Mouse (Mus musculus): ENCODE data around the gene Cyb5d2.
"Not testable (repeated sequence)": the region's sequence is repeated elsewhere in the genome, so short reads cannot be mapped to it uniquely, and the experiment has no call there.

Gene Cyb5d2

DNA sequence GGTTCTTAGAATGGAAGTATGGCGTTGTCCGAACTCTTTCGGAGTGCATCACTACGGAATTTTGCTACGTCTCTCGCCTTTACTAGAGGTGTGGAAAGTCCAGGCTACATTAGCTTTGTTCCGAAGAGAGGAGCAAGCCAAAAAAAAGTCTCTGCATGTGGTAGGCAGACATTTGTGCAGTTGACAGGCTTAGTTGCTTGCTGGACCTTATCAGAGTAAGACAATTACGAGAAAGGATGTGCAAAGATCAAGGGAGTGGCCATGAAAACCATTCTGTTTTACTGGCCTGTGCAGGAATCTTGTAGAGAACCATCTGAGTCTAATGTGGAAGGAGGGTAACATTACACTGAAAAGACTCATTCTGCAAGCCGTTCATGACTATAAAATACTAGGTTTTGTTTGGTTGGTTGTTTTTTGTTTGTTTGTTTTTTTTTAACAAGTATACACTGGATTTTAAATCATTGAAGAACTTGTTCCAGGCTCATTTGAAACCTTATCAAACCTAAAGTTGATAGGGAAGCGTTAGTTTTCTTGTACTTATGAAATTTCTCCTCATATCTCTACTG lies 914 bp upstream of the Cyb5d2 start:
- TF ChIP-seq POU5F1 (IDR thresholded peaks at IDR 0.05; ENCODE audit: borderline replicate concordance, low read length) (no peak), CTCF (conservative IDR thresholded peaks at IDR 0.05; ENCODE audit: low read length) (no peak), NANOG (IDR thresholded peaks at IDR 0.05; ENCODE audit: borderline replicate concordance, low read length) (no peak)
- H3K27me3 ChIP-seq (ENCODE audit: insufficient read depth, low read length) = no peaks in the 10 kb centered on the region
- H3K9me3 ChIP-seq (ENCODE audit: low read length) = no peaks in the 10 kb centered on the region
- peaks cover 17% of the 10 kb centered on the region for H3K4me1 ChIP-seq (replicated peaks; ENCODE audit: low read depth, low read length)
- peak overlapping the region; percentile 100 for H3K4me3 ChIP-seq (replicated peaks; ENCODE audit: low read length)
- H3K36me3 ChIP-seq (ENCODE audit: insufficient read depth, low read length) = no peaks in the 10 kb centered on the region

DNA sequence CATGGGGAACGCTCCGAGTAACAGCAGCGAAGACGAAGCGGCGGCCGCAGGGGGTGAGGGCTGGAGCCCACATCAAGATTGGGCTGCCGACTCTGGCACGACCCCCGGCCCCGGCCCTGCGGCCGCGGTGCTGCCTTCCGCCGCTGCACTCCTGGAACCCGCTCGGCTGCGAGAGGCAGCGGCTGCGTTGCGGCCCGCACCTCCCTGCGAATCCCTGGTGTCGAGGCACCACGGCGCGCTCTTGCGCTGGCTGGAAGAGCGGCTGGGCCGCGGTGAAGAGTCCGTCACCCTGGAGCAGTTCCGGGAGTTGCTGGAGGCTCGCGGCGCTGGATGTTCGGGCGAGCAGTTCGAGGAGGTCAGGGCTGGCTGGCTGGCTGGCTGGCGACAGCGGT lies 350 bp upstream of the Cyb5d2 start:
- H3K27me3 ChIP-seq (ENCODE audit: insufficient read depth, low read length) = no peaks in the 10 kb centered on the region
- TF ChIP-seq NANOG (IDR thresholded peaks at IDR 0.05; ENCODE audit: borderline replicate concordance, low read length) (no peak), CTCF (conservative IDR thresholded peaks at IDR 0.05; ENCODE audit: low read length) (no peak), POU5F1 (IDR thresholded peaks at IDR 0.05; ENCODE audit: borderline replicate concordance, low read length) (no peak)
- H3K9me3 ChIP-seq (ENCODE audit: low read length) = no peaks in the 10 kb centered on the region
- H3K4me1 ChIP-seq (replicated peaks; ENCODE audit: low read depth, low read length) = peaks cover 17% of the 10 kb centered on the region
- H3K4me3 ChIP-seq (replicated peaks; ENCODE audit: low read length) = peak overlapping the region; percentile 100
- H3K36me3 ChIP-seq (ENCODE audit: insufficient read depth, low read length) = no peaks in the 10 kb centered on the region

DNA sequence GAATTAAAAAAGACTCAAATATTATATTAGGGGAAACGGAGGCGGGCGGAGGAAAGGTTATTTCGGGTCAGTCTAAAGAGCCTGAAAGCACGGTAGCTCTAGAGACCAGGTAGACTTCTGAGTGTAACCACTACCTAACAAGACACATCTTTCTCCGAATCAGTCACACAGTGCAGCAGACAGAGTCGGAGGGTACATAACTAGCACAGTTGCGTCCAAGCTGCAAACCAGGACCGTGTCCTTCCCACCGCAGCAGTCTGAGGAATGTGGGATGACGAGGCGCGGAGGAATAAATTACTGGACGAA lies 840 bp downstream of the Cyb5d2 start:
- Histone ChIP-seq H3K4me1 (replicated peaks; ENCODE audit: low read depth, low read length) (peaks cover 17% of the 10 kb centered on the region), H3K4me3 (replicated peaks; ENCODE audit: low read length) (peak overlapping the region; percentile 100), H3K36me3 (ENCODE audit: insufficient read depth, low read length) (no peaks in the 10 kb centered on the region), H3K9me3 (ENCODE audit: low read length) (no peaks in the 10 kb centered on the region), H3K27me3 (ENCODE audit: insufficient read depth, low read length) (no peaks in the 10 kb centered on the region)
- TF ChIP-seq CTCF (conservative IDR thresholded peaks at IDR 0.05; ENCODE audit: low read length) (no peak), POU5F1 (IDR thresholded peaks at IDR 0.05; ENCODE audit: borderline replicate concordance, low read length) (no peak), NANOG (IDR thresholded peaks at IDR 0.05; ENCODE audit: borderline replicate concordance, low read length) (no peak)

DNA sequence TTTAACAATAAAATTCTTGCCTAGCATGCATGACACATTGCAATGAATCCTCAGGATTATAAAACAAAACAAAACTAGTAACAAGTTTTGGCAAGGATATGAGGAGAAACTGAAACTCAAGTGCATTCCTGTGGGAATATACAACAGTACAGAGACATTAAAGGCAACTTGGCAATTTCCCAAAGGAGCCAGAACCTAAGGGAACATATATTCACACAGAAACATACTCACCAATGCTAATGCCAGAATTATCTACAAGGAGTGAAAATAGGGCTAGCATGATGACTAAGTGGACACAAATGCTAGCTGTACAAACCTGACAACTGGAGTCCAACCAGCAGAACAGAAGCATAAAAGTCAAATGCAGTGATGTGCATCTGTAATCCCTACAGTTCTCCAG lies 3.9 kb downstream of the Cyb5d2 start:
- TF ChIP-seq POU5F1 (IDR thresholded peaks at IDR 0.05; ENCODE audit: borderline replicate concordance, low read length) (no peak), CTCF (conservative IDR thresholded peaks at IDR 0.05; ENCODE audit: low read length) (no peak), NANOG (IDR thresholded peaks at IDR 0.05; ENCODE audit: borderline replicate concordance, low read length) (no peak)
- Histone ChIP-seq H3K4me1 (replicated peaks; ENCODE audit: low read depth, low read length) (peaks cover 16% of the 10 kb centered on the region), H3K9me3 (ENCODE audit: low read length) (no peaks in the 10 kb centered on the region), H3K27me3 (ENCODE audit: insufficient read depth, low read length) (no peaks in the 10 kb centered on the region), H3K36me3 (ENCODE audit: insufficient read depth, low read length) (no peaks in the 10 kb centered on the region), H3K4me3 (replicated peaks; ENCODE audit: low read length) (no peak overlapping the region)

DNA sequence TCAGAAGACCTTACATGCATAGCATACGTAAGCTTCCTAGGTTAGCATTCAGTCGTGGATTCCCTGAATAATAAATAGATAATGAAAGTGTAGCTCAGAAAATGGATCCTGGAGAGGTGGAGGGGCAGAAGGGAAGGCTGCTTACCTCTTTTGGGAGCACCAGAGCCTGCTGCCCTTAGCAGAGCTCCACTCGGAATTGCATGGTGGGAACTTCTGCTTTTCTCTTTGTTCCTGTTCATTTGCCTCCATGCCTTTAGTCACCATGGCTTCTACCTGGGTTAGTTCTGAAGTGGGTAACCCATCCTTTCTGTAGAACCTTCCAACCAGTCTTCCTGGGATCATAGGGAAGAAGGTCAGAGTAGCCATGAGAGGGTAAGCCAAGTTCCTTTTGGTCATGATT lies 13.4 kb downstream of the Cyb5d2 start:
- Histone ChIP-seq H3K4me1 (replicated peaks; ENCODE audit: low read depth, low read length) (0 out of 2 replicates have a peak, but pooled peaks cover 7% of the 10 kb centered on the region), H3K4me3 (replicated peaks; ENCODE audit: low read length) (no peak overlapping the region), H3K27me3 (ENCODE audit: insufficient read depth, low read length) (no peaks in the 10 kb centered on the region), H3K36me3 (ENCODE audit: insufficient read depth, low read length) (no peaks in the 10 kb centered on the region), H3K9me3 (ENCODE audit: low read length) (no peaks in the 10 kb centered on the region)
- TF ChIP-seq NANOG (IDR thresholded peaks at IDR 0.05; ENCODE audit: borderline replicate concordance, low read length) = no peak
- TF ChIP-seq POU5F1 (IDR thresholded peaks at IDR 0.05; ENCODE audit: borderline replicate concordance, low read length) = no peak
- no peak for TF ChIP-seq CTCF (conservative IDR thresholded peaks at IDR 0.05; ENCODE audit: low read length)

DNA sequence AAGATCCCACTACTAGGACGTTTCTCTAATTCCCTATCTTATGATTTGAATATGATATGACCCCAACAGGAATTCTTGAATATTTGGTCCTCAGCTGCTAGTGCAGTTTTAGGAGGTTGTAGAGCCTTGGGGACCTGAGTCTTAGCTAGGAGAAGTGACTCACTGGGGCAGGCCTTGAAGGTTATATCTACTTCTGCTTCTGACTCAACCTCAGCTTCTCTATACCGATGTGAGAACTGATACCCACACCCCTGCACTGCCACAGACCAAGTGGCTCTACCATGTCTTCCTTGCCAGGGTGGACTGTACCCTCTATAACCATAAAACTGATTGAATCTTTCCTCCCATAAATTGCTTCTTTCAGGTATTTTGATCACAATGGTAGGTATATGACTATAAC lies 13.8 kb downstream of the Cyb5d2 start:
- Histone ChIP-seq H3K27me3 (ENCODE audit: insufficient read depth, low read length) (no peaks in the 10 kb centered on the region), H3K4me1 (replicated peaks; ENCODE audit: low read depth, low read length) (0 out of 2 replicates have a peak, but pooled peaks cover 7% of the 10 kb centered on the region), H3K4me3 (replicated peaks; ENCODE audit: low read length) (no peak overlapping the region), H3K36me3 (ENCODE audit: insufficient read depth, low read length) (no peaks in the 10 kb centered on the region), H3K9me3 (ENCODE audit: low read length) (no peaks in the 10 kb centered on the region)
- TF ChIP-seq NANOG (IDR thresholded peaks at IDR 0.05; ENCODE audit: borderline replicate concordance, low read length) (no peak), CTCF (conservative IDR thresholded peaks at IDR 0.05; ENCODE audit: low read length) (no peak), POU5F1 (IDR thresholded peaks at IDR 0.05; ENCODE audit: borderline replicate concordance, low read length) (no peak)

DNA sequence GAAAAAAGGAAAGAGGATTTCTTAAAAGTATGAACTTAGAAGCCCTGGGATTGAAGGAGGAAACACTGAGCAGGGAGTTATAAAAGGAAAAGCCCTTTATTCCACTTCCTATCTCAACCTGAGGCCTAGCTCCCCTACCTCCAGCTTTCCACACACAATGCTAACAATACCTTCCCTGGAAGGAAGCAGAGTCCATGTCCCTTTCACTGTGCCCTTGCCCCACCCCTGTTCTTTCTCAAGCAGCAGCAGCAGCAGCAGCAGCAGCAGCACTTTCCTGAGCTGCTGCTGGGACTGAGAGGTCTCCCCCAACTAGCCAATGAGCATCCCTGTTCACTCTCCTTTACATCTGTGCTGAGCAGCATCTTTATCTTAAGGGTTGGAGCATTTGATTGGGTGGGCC lies 17.0 kb downstream of the Cyb5d2 start:
- TF ChIP-seq POU5F1 (IDR thresholded peaks at IDR 0.05; ENCODE audit: borderline replicate concordance, low read length) (no peak), NANOG (IDR thresholded peaks at IDR 0.05; ENCODE audit: borderline replicate concordance, low read length) (no peak), CTCF (conservative IDR thresholded peaks at IDR 0.05; ENCODE audit: low read length) (no peak)
- H3K4me3 ChIP-seq (replicated peaks; ENCODE audit: low read length) = no peak overlapping the region

DNA sequence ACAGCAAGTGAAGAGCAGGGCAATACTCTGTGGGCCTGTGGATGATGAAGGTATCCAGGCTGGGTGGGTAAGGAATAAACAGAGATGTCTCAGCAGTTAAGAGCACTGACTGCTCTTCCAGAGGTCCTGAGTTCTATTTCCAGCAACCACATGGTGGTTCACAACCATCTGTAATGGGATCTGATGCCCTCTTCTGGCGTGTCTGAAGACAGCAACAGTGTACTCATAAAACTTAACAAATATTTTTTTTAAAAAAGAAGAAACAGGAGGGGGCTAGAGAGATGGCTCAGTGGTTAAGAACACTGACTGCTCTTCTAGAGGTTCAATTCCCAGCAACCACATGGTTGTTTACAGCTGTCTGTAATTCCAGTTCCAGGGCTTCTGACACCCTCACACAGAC lies 23.3 kb downstream of the Cyb5d2 start:
- peaks cover 26% of the 10 kb centered on the region for H3K36me3 ChIP-seq (ENCODE audit: insufficient read depth, low read length)
- not testable (repeated sequence) for H3K4me3 ChIP-seq (replicated peaks; ENCODE audit: low read length); H3K4me1 ChIP-seq (replicated peaks; ENCODE audit: low read depth, low read length); H3K9me3 ChIP-seq (ENCODE audit: low read length); H3K27me3 ChIP-seq (ENCODE audit: insufficient read depth, low read length)

More for the DNA sequence above, 17.0 kb downstream of the Cyb5d2 start:
- no peaks in the 10 kb centered on the region for H3K27me3 ChIP-seq (ENCODE audit: insufficient read depth, low read length)
- H3K36me3 ChIP-seq (ENCODE audit: insufficient read depth, low read length) = no peaks in the 10 kb centered on the region
- peaks cover 6% of the 10 kb centered on the region for H3K9me3 ChIP-seq (ENCODE audit: low read length)
- 0 out of 2 replicates have a peak, but pooled peaks cover under 1% of the 10 kb centered on the region for H3K4me1 ChIP-seq (replicated peaks; ENCODE audit: low read depth, low read length)

DNA sequence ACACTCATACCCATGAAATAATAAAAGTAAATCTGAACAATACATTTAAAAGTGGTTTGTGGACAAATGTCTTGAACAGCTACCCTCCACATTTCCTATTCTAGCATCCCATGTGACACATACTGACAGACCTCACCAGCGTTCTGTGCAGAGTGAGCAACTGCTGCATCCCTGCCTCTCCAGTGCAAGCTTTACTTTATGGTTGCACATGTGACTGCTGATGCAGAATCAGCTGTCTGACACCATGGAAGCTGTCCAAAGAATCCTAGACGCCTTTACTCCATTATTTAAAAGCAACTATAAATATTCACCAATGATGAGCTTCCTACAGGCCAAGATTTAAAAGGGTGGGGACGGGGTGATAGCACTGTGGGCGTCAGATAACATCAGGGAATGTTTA lies 24.5 kb downstream of the Cyb5d2 start:
- Histone ChIP-seq H3K36me3 (ENCODE audit: insufficient read depth, low read length) (peaks cover 33% of the 10 kb centered on the region), H3K4me1 (replicated peaks; ENCODE audit: low read depth, low read length) (peaks cover 6% of the 10 kb centered on the region), H3K9me3 (ENCODE audit: low read length) (peaks cover 6% of the 10 kb centered on the region), H3K4me3 (replicated peaks; ENCODE audit: low read length) (no peak overlapping the region), H3K27me3 (ENCODE audit: insufficient read depth, low read length) (no peaks in the 10 kb centered on the region)
- TF ChIP-seq NANOG (IDR thresholded peaks at IDR 0.05; ENCODE audit: borderline replicate concordance, low read length) (no peak), POU5F1 (IDR thresholded peaks at IDR 0.05; ENCODE audit: borderline replicate concordance, low read length) (no peak), CTCF (conservative IDR thresholded peaks at IDR 0.05; ENCODE audit: low read length) (no peak)

Measured in E14TG2a.4 (cell line).